Mouse (Mus musculus): Measurements from ENCODE around the gene Vmn1r181.
"Not testable (repeated sequence)": the region's sequence is repeated elsewhere in the genome, so short reads cannot be mapped to it uniquely, and the experiment has no call there.

Gene Vmn1r181

GRCm38 (mm10) chr7:23974315-23974714 is at the start of gene Vmn1r181:
Vmn1r181 (plus strand) TSS chr7:23974615.
- in situ Hi-C loops (cut with MboI), result not testable (repeated sequence)

- in situ Hi-C loops (cut with MboI), result no loop called here
These were observed 47.7 kb upstream of the Vmn1r181 start, which contains the start of gene Vmn1r179 for GRCm38 (mm10) chr7:23926678-23927077. Vmn1r179 (plus strand) TSS chr7:23926978.

DNA sequence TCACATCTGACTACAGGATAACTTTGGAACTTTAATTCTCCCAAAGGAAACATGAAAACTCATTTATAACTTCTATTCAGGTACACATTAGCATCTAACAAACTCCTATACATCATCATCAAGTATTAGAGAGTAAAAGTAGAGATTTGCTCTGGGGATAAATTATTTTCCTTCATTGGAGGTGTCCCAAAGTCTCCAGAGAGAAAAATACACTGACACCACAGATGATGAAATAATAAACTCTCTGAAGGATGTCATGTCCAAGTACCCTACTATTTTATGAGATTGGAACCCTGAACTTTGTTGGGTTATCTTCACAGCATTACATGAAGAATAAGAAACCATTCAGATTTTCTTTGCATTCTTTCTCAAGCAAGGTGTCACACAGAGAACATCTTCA is 24.1 kb upstream of the Vmn1r181 start, which contains the start of gene Vmn1r180:
Gene Vmn1r180, plus strand, starts transcription at position 301 of the 400 bp plus-strand sequence.
- in situ Hi-C loops (cut with MboI), result no loop called here

- in situ Hi-C loops (cut with MboI), result not testable (repeated sequence)
These were observed 6.4 kb upstream of the Vmn1r181 start for GRCm38 (mm10) chr7:23968044-23968443.

DNA sequence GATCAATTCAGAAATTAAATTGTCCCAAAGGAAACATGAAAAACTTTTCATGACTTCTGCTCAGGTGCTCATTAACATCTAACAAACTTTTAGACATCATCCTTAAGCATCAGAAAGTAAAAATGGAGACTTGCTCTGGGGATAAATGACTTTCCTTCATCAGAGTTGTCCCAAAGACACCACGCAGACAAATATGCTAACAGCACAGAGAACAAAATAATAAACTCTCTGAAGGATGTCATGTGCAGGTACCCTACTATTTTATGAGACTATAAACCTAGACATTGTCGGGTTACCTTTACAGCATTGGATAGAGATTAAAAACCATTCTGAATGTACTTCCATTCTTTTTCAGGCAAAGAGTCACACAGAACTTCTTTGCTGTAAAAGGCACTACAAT is 27.0 kb downstream of the Vmn1r181 start, which contains the start of gene V1rd19:
Gene V1rd19, plus strand, starts transcription at position 301 of the 400 bp plus-strand sequence.
- in situ Hi-C loops (cut with MboI), result no loop called here

Data from mature B cell (primary cell).